Mouse (Mus musculus) stomach, embryonic 15.5 days (tissue): Measurements from ENCODE around the gene Asb4. TPM values are rescaled to one million over a fixed set of nuclear protein-coding genes. Genes with fewer than 3 reads are reported as not detected.
A peak's percentile ranks its signal among the peaks of the same experiment; 100 is the strongest.
"Not testable (repeated sequence)": the region's sequence is repeated elsewhere in the genome, so short reads cannot be mapped to it uniquely, and the experiment has no call there.

ENCODE experiments used
- ATAC-seq: fragments of 200-750 bp; cut with Nextera tagmentation; 2 replicates; pipeline ENCODE4 v1.8.0; 2017; ENCODE audit warnings: low read depth, moderate number of reproducible peaks, moderate TSS enrichment; ENCODE audit not compliant: insufficient read depth, low FRiP score
- H3K27ac ChIP-seq: fragments of 300-500 bp; sonication (generic); 2 replicates; pipeline ENCODE4 v1.5.1; 2015; ENCODE audit warnings: mild to moderate bottlenecking, inconsistent platforms
- H3K27me3 ChIP-seq: fragments of 300-500 bp; sonication (generic); replicated peaks from 2 replicates; pipeline ENCODE4 v1.6.1; 2015; ENCODE audit warnings: inconsistent platforms
- H3K36me3 ChIP-seq: fragments of 300-500 bp; sonication (generic); 2 replicates; pipeline ENCODE4 v1.6.1; 2015; ENCODE audit warnings: inconsistent platforms
- H3K4me1 ChIP-seq: fragments of 300-500 bp; sonication (generic); 2 replicates; pipeline ENCODE4 v1.6.1; 2015; ENCODE audit warnings: inconsistent platforms
- H3K4me2 ChIP-seq: fragments of 300-500 bp; sonication (generic); 2 replicates; pipeline ENCODE4 v1.6.1; 2015; ENCODE audit warnings: mild to moderate bottlenecking, inconsistent platforms
- H3K4me3 ChIP-seq: fragments of 300-500 bp; sonication (generic); replicated peaks from 2 replicates; pipeline ENCODE4 v1.5.1; 2015; ENCODE audit warnings: inconsistent platforms
- H3K9ac ChIP-seq: fragments of 300-500 bp; sonication (generic); 2 replicates; pipeline ENCODE4 v1.6.1; 2015; ENCODE audit warnings: inconsistent platforms
- H3K9me3 ChIP-seq: fragments of 300-500 bp; sonication (generic); 2 replicates; pipeline ENCODE4 v1.6.1; 2016; ENCODE audit warnings: inconsistent platforms
- WGBS: fragments of 180-500 bp; shearing (Covaris S2); methylation state at CpG from one replicate; pipeline ENCODE4 v1.1.7; 2015; 5-methylcytosine and 5-hydroxymethylcytosine counted together
- polyA plus RNA-seq: library from polyadenylated mRNA; unstranded; fragments of >200 nt; fragmentation: Nextera tagmentation; extraction: Ambion mirVana; gene quantifications from 2 replicates; pipeline ENCODE4 v1.2.1, GENCODE M21; 2015

Gene Asb4
- polyA plus RNA-seq = 12.4 and 15.9 TPM in 2 replicates

DNA sequence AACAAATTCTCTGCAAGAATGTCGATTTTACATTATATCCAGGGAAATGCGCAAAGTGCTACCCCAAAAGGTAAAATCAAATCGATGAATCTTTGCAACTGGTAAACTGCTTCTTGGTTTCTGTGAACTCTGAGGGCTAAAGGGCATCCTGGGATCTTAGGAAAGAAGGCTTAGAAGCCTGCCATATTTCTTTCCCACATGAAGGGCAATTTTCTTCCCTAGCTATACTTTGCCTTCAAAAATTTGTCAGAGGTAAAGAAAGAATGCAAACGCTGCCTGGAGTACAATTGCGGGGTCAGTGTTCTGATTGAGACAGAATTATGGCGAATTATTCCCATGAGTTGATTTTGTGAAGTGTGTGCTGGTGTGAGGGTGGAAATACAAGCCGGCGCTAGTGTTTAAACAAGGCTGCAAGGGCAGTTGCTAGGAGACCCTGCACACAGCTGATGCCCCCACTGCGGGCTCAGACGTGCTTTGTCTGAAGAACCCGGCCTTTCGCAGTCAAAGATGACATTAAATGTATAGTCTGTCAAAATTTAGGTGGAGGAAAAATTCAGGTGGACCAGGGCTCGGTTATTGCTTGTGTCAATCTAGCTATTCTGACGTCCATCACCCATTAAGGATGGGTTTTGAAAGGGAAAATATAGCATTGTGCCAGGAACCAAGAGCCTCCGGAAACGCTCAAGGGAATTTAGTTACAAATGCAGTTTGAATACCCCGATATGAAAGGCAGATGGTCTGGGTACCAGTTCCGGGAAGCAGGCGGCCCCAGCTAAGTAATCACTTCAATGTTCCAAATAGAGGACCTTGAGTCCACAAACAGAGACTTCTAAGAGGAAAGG, at the start of gene Asb4:
Gene Asb4 (plus strand): TSS at position 51 of the 842 bp plus-strand sequence.
- peak within 1 kb of the TSS; percentile 71 for H3K27ac ChIP-seq

DNA sequence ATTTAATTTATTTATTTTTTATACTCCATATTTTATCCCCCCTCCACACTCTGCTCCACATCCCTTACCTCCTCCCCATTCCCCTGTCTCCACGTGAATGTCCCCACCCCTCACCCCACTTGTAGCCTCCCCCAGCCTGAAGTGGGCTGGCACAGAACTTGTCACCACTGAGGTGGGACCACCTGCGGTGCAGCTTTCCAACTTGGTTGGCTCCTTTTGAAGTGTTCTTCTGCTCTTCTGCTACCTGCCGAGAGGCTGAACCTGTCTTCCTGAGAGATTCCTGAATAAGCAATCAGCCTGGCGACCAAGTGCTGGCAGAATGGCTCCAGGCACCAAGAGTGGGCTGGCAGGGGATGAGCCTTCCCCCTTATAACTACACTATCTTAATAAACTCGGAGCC, 49.2 kb upstream of the Asb4 start:
- Histone ChIP-seq H3K4me1 (no peaks in the 10 kb centered on the region), H3K9me3 (no peaks in the 10 kb centered on the region), H3K4me3 (no peak overlapping the region), H3K27ac (no peak overlapping the region), H3K27me3 (no peaks in the 10 kb centered on the region), H3K4me2 (no peak overlapping the region), H3K9ac (no peak overlapping the region), H3K36me3 (no peaks in the 10 kb centered on the region)
- ATAC-seq = no peak
- 61% methylated on average over 5 of the region's 5 CpGs for WGBS

More for the DNA sequence above, at the start of gene Asb4:
- ATAC-seq = no peak
- WGBS = 10% methylated on average over 19 of the region's 19 CpGs
- Histone ChIP-seq H3K27me3 (no peaks in the 10 kb centered on the region), H3K36me3 (no peaks in the 10 kb centered on the region), H3K9ac (0 out of 2 replicates have a peak within 1 kb of the TSS, but pooled peaks have one; percentile 12), H3K4me3 (peak within 1 kb of the TSS; percentile 37), H3K9me3 (no peaks in the 10 kb centered on the region), H3K4me1 (peaks cover 21% of the 10 kb centered on the region), H3K4me2 (peak within 1 kb of the TSS; percentile 47)

DNA sequence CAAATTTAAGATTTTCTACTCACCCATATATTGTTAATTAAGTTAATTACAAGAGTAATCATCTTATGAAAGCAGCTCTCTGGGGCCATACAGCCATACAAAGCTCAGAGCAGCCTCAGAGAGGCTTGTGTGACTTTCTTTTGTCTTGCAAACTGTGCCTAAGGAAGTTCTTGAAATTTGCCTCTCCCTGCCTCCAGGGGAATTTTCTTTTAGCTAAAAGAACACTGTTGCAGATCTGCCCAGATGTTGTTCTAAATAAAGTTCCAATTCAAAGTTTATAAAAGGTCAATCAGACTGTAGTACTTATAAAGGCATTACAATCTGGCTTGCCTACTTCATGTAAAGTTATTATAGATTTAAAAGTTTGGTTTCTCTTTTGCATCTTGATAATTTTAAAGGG, 47.2 kb upstream of the Asb4 start:
- not testable (repeated sequence) for H3K36me3 ChIP-seq, H3K9ac ChIP-seq, H3K27me3 ChIP-seq, H3K27ac ChIP-seq, ATAC-seq, H3K4me1 ChIP-seq, H3K4me3 ChIP-seq, H3K9me3 ChIP-seq, H3K4me2 ChIP-seq

DNA sequence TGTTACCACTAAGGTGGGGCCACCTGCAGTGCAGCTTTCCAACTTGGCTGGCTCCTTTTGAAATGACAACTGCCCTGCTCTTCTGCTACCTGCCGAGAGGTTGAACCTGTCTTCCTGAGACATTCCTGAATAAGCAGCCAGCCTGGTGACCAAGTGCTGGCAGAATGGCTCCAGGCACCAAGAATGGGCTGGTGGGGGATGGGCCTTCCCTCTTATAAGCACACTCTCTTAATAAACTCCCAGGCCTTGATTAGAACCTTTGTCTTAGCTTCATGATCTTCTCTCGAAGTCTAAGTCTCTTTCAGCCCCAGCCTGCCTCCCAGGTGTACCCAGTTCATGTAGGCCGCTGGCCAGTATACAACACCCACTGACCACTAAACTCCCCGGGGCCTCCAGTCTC, 44.4 kb upstream of the Asb4 start:
- H3K4me3 ChIP-seq, H3K27me3 ChIP-seq, ATAC-seq, H3K27ac ChIP-seq, H3K9me3 ChIP-seq, H3K9ac ChIP-seq, H3K4me1 ChIP-seq, H3K36me3 ChIP-seq, H3K4me2 ChIP-seq: not testable (repeated sequence)
- WGBS = 86% methylated on average over 4 of the region's 4 CpGs

DNA sequence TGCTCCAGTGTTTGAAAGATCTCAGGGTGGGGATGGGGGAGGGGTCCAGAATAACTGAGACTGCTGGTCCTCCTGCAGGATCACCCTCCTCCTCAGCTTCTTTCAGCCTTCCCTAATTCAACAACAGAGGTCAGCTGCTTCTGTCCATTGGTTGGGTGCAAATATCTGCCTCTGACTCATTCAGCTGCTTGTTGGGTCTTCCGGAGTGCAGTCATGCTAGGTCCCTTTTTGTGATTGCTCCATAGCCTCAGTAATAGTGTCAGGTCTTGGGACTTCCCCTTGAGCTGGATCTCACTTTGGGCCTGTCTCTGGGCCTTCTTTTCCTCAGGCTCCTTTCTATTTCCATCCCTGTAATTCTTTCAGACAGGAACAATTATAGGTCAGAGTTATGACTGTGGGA, 43.9 kb upstream of the Asb4 start:
- H3K4me1 ChIP-seq, H3K4me3 ChIP-seq, H3K9ac ChIP-seq, H3K36me3 ChIP-seq, H3K27me3 ChIP-seq, H3K27ac ChIP-seq, ATAC-seq, H3K9me3 ChIP-seq, H3K4me2 ChIP-seq: not testable (repeated sequence)
- WGBS = 85% methylated on average over 1 of the region's 1 CpGs

DNA sequence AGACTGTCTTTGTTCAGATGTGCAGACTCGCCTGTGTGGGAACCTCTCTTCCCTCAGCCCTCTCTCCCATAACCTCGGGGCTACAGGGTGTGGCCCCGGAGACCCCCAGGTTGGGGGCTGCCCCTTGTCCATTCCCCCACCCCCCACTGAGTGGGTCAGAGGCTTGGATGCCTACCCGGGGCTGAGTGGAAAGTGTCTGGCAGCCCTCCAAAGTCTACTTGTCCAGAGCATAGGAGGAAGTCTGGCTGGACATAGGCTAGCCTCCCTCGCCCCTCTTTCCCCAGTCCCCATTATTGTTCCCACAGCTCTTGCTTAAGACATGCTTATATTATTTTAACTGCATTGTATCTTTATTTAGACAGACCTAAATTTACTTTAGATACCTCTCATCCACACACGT, 38.9 kb upstream of the Asb4 start:
- Histone ChIP-seq H3K4me1 (no peaks in the 10 kb centered on the region), H3K27me3 (no peaks in the 10 kb centered on the region), H3K4me3 (no peak overlapping the region), H3K9me3 (no peaks in the 10 kb centered on the region), H3K4me2 (no peak overlapping the region), H3K36me3 (no peaks in the 10 kb centered on the region), H3K27ac (no peak overlapping the region), H3K9ac (no peak overlapping the region)
- no peak for ATAC-seq
- 65% methylated on average over 6 of the region's 6 CpGs for WGBS

DNA sequence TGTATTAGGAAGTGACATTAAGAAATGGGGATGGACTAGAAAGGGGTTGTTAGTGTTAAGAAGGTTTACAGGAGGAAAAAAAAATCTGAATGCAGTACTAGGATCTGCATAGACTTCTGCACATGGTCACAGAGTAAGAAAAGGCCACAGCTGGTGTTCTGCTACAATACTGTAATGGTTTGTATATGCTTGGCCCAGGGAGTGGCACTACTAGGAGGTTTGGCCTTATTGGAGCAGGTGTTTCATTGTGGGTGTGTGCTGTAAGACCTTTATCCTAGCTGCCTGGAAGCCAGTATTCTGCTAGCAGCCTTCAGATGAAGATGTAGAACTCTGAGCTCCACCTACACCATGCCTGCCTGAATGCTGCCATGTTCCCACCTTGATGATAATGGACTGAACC, 25.3 kb upstream of the Asb4 start:
- H3K4me3 ChIP-seq = no peak overlapping the region
- H3K27me3 ChIP-seq = no peaks in the 10 kb centered on the region
- ATAC-seq = no peak
- no peaks in the 10 kb centered on the region for H3K4me1 ChIP-seq
- H3K36me3 ChIP-seq = no peaks in the 10 kb centered on the region
- no peak overlapping the region for H3K9ac ChIP-seq
- H3K27ac ChIP-seq = no peak overlapping the region
- H3K4me2 ChIP-seq = no peak overlapping the region
- no peaks in the 10 kb centered on the region for H3K9me3 ChIP-seq

DNA sequence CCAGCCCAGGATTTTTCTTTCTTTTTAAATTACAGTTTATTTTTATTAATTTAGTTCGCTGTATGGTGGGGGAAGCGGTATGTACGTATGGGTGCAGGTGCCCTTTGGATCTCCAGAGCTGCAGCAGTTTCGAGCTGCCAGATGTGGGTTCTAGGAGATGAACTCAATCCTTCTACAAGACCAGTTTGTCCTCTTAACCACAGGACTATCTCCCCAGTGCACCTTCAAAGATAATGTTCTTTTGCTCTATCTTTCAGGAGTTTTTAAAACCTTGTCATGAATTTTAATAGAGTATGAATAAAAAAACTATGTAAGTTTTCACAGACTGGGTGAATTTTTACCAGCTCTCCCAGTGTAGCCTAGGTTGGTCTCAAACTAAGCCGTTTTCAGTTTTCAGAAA, 22.8 kb upstream of the Asb4 start:
- Histone ChIP-seq H3K27ac (no peak overlapping the region), H3K27me3 (no peaks in the 10 kb centered on the region), H3K4me1 (no peaks in the 10 kb centered on the region), H3K9me3 (no peaks in the 10 kb centered on the region), H3K36me3 (no peaks in the 10 kb centered on the region), H3K4me2 (no peak overlapping the region), H3K4me3 (no peak overlapping the region), H3K9ac (no peak overlapping the region)
- WGBS = 84% methylated on average over 5 of the region's 5 CpGs
- no peak for ATAC-seq

DNA sequence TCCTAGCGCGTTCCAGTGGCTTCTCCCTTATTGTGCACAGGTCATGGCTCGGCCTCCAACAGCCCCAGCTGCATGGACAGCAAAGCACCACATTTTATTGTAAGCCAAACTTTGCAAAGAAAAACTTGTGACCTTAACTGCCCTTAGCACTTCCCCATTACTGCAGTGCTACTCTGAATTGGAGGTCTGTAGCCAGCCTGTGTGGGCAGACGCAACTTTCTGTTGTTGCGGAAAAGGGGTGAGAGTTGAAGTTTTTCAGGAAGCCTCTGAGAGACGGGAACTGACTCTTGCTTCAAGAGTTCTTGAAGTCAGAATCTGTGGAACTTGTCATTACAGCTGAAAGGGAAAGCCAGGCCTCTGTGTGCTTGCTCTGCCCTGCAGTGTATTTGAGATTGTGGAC, 21.2 kb upstream of the Asb4 start:
- no peak for ATAC-seq
- no peaks in the 10 kb centered on the region for H3K4me1 ChIP-seq
- no peaks in the 10 kb centered on the region for H3K36me3 ChIP-seq
- H3K4me2 ChIP-seq = no peak overlapping the region
- H3K27ac ChIP-seq = no peak overlapping the region
- H3K9ac ChIP-seq = no peak overlapping the region
- H3K27me3 ChIP-seq = no peaks in the 10 kb centered on the region
- WGBS = 76% methylated on average over 6 of the region's 6 CpGs
- H3K9me3 ChIP-seq = no peaks in the 10 kb centered on the region
- no peak overlapping the region for H3K4me3 ChIP-seq

DNA sequence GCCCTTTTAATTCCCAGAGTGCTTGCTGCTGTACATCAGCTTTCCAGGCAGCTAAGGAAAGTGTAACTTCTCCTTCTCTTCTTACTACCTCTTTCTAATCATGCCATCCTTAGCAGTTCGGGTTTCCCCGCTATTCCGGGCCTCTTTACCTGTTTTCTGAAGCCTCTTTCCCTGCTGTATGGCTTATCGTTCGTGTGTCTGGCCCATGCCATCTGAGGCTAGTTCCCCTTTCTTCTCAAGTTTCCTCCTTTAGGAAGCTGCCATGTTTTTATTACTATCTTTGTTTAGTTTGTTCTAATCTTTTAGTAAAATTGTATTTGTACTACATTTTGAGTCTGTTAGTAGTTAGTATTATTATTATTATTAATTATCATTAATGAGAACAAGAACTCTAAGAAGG, 17.3 kb upstream of the Asb4 start:
- no peak overlapping the region for H3K4me3 ChIP-seq
- no peaks in the 10 kb centered on the region for H3K4me1 ChIP-seq
- H3K36me3 ChIP-seq = no peaks in the 10 kb centered on the region
- H3K27ac ChIP-seq = no peak overlapping the region
- H3K4me2 ChIP-seq = no peak overlapping the region
- no peaks in the 10 kb centered on the region for H3K27me3 ChIP-seq
- no peak overlapping the region for H3K9ac ChIP-seq
- no peaks in the 10 kb centered on the region for H3K9me3 ChIP-seq
- no peak for ATAC-seq
- 77% methylated on average over 5 of the region's 5 CpGs for WGBS

DNA sequence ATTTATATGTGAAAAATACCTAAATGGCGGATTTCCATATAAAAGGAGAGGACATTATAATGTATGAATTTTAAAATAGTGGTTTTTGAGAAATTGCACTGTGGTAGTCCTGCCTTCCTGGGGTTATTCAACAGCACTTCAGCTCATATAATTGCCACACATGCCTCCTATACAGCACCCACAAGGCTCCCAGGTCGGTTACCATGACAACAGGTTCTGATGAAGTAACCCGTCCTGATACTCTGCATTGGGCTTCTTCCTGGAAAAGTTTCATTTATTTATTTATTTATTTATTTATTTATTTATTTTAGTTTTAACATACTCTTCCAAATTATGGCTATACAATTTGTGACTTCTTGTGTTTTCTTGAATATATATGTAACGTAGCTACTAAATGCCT, 6.3 kb upstream of the Asb4 start:
- Histone ChIP-seq H3K27ac (no peak overlapping the region), H3K4me3 (no peak overlapping the region), H3K9ac (no peak overlapping the region), H3K27me3 (no peaks in the 10 kb centered on the region), H3K36me3 (no peaks in the 10 kb centered on the region), H3K4me2 (no peak overlapping the region), H3K9me3 (no peaks in the 10 kb centered on the region), H3K4me1 (peaks cover 10% of the 10 kb centered on the region; the same call in 1 of the 2 replicates)
- ATAC-seq = no peak
- WGBS = 84% methylated on average over 4 of the region's 4 CpGs

DNA sequence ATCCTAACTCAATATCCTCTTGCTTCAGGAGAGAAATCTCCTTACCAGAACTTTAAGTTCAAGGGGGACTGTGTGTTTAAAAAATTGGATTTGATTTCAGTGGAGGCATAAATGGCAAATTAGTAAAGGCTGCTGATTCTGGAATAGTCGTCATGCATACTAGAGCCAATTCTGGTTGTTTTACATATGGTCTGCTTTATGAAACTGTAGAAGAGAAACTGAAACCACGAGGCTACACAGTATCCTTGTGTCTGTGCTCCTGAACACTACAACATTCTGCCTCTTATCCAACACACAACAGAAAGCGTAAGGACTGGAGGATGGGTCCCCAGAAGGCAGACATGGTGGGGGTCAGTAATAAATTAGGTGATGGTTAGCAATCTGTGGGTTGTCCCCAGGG, 4.1 kb upstream of the Asb4 start:
- H3K4me2 ChIP-seq = no peak overlapping the region

More for the DNA sequence above, 4.1 kb upstream of the Asb4 start:
- Histone ChIP-seq H3K4me3 (no peak overlapping the region), H3K9me3 (no peaks in the 10 kb centered on the region), H3K9ac (no peak overlapping the region), H3K36me3 (no peaks in the 10 kb centered on the region), H3K4me1 (peaks cover 21% of the 10 kb centered on the region), H3K27me3 (no peaks in the 10 kb centered on the region), H3K27ac (no peak overlapping the region)
- ATAC-seq = no peak
- 79% methylated on average over 3 of the region's 3 CpGs for WGBS
